Mouse (Mus musculus): ENCODE results near the gene Nrcam. TPM values are rescaled to one million over a fixed set of nuclear protein-coding genes. Genes with fewer than 3 reads are reported as not detected.
"Not testable (repeated sequence)": the region's sequence is repeated elsewhere in the genome, so short reads cannot be mapped to it uniquely, and the experiment has no call there.

Nrcam gene
- 1 to 10 TPM in 1 of 2 experiments, under 1 TPM in 1; 0.74 to 1.5 TPM for total RNA-seq (2021)
- long read RNA-seq, experiment 1 = 0 reads
- long read RNA-seq, experiment 2 = 0 reads

GRCm38 (mm10) chr12:44328381-44329315 is at the start of gene Nrcam:
Gene Nrcam (plus strand): TSS chr12:44328885.
- DNase-seq = peak; percentile 7

- not testable (repeated sequence) for DNase-seq
These were observed 48.5 kb upstream of the Nrcam start for GRCm38 (mm10) chr12:44280147-44280546.

GRCm38 (mm10) chr12:44281534-44281933 is 47.2 kb upstream of the Nrcam start:
- DNase-seq = no peak

GRCm38 (mm10) chr12:44283378-44283777 is 45.3 kb upstream of the Nrcam start:
- DNase-seq = no peak

- DNase-seq = no peak
These were observed 41.7 kb upstream of the Nrcam start for GRCm38 (mm10) chr12:44286992-44287391.

- no peak for DNase-seq
These were observed 36.4 kb upstream of the Nrcam start for GRCm38 (mm10) chr12:44292281-44292680.

- DNase-seq = no peak
These were observed 27.9 kb upstream of the Nrcam start for GRCm38 (mm10) chr12:44300793-44301192.

GRCm38 (mm10) chr12:44304012-44304411 is 24.7 kb upstream of the Nrcam start:
- no peak for DNase-seq

- DNase-seq = no peak
These were observed 23.8 kb upstream of the Nrcam start for GRCm38 (mm10) chr12:44304869-44305268.

- no peak for DNase-seq
These were observed 20.5 kb upstream of the Nrcam start for GRCm38 (mm10) chr12:44308221-44308620.

GRCm38 (mm10) chr12:44315212-44315611 is 13.5 kb upstream of the Nrcam start:
- no peak for DNase-seq

GRCm38 (mm10) chr12:44325091-44325490 is 3.6 kb upstream of the Nrcam start:
- no peak for DNase-seq

- no peak for DNase-seq
These were observed 1.2 kb upstream of the Nrcam start for GRCm38 (mm10) chr12:44327452-44327851.

- no peak for DNase-seq
These were observed 881 bp downstream of the Nrcam start for GRCm38 (mm10) chr12:44329316-44330215.

GRCm38 (mm10) chr12:44330216-44330719 is 1.6 kb downstream of the Nrcam start:
- DNase-seq = no peak

- no peak for DNase-seq
These were observed 8.5 kb downstream of the Nrcam start for GRCm38 (mm10) chr12:44337136-44337640.

GRCm38 (mm10) chr12:44338195-44338622 is 9.5 kb downstream of the Nrcam start:
- no peak for DNase-seq

GRCm38 (mm10) chr12:44344075-44344474 is 15.4 kb downstream of the Nrcam start:
- no peak for DNase-seq

GRCm38 (mm10) chr12:44345251-44345650 is 16.6 kb downstream of the Nrcam start:
- DNase-seq = no peak

GRCm38 (mm10) chr12:44346143-44346542 is 17.5 kb downstream of the Nrcam start:
- no peak for DNase-seq

- no peak for DNase-seq
These were observed 26.4 kb downstream of the Nrcam start for GRCm38 (mm10) chr12:44355116-44355515.

GRCm38 (mm10) chr12:44357460-44357859 is 28.8 kb downstream of the Nrcam start:
- DNase-seq = no peak

Data from gastrocnemius, postnatal 25 days (tissue).